Mouse (Mus musculus) kidney, embryonic 16.5 days (tissue): ENCODE results near the gene Gorab. TPM values are rescaled to one million over a fixed set of nuclear protein-coding genes. Genes with fewer than 3 reads are reported as not detected.
A peak's percentile ranks its signal among the peaks of the same experiment; 100 is the strongest.

ENCODE experiments used
- ATAC-seq: fragments of 200-750 bp; cut with Nextera tagmentation; 2 replicates; pipeline ENCODE4 v1.8.0; 2017; ENCODE audit warnings: moderate TSS enrichment; ENCODE audit not compliant: low FRiP score, low TSS enrichment
- H3K27ac ChIP-seq: fragments of 300-500 bp; sonication (generic); 2 replicates; pipeline ENCODE4 v1.5.1; 2014; ENCODE audit warnings: low read length
- H3K27me3 ChIP-seq: fragments of 300-500 bp; sonication (generic); 2 replicates; pipeline ENCODE4 v1.6.1; 2014; ENCODE audit warnings: low read length, control low read depth, mixed read lengths; ENCODE audit not compliant: insufficient read depth
- H3K36me3 ChIP-seq: fragments of 300-500 bp; sonication (generic); 2 replicates; pipeline ENCODE4 v1.6.1; 2014; ENCODE audit warnings: low read length, control low read depth, mixed read lengths; ENCODE audit not compliant: insufficient read depth
- H3K4me1 ChIP-seq: fragments of 300-500 bp; sonication (generic); 2 replicates; pipeline ENCODE4 v1.6.1; 2014; ENCODE audit warnings: low read length, control low read depth, mixed read lengths; ENCODE audit not compliant: insufficient read depth
- H3K4me2 ChIP-seq: fragments of 300-500 bp; sonication (generic); replicated peaks from 2 replicates; pipeline ENCODE4 v1.6.1; 2014; ENCODE audit warnings: low read depth, low read length
- H3K4me3 ChIP-seq: fragments of 300-500 bp; sonication (generic); 2 replicates; pipeline ENCODE4 v1.5.1; 2014; ENCODE audit warnings: mild to moderate bottlenecking, low read length
- H3K9ac ChIP-seq: fragments of 300-500 bp; sonication (generic); replicated peaks from 2 replicates; pipeline ENCODE4 v1.6.1; 2014; ENCODE audit warnings: low read length
- H3K9me3 ChIP-seq: fragments of 300-500 bp; sonication (generic); 2 replicates; pipeline ENCODE4 v1.6.1; 2016; ENCODE audit warnings: low read length, control low read depth
- WGBS: fragments of 180-500 bp; shearing (Covaris S2); extraction: QIAGEN DNeasy Blood & Tissue Kit; methylation state at CpG from one replicate; pipeline ENCODE4 v1.1.7; 2014; 5-methylcytosine and 5-hydroxymethylcytosine counted together
- polyA plus RNA-seq: library from polyadenylated mRNA; unstranded; fragments of >200 nt; fragmentation: Nextera tagmentation; extraction: Ambion mirVana; gene quantifications from 2 replicates; pipeline ENCODE4 v1.2.1, GENCODE M21; 2015

Gorab gene
- polyA plus RNA-seq, 1 experiment from 2014 or later: 21.9 TPM

DNA sequence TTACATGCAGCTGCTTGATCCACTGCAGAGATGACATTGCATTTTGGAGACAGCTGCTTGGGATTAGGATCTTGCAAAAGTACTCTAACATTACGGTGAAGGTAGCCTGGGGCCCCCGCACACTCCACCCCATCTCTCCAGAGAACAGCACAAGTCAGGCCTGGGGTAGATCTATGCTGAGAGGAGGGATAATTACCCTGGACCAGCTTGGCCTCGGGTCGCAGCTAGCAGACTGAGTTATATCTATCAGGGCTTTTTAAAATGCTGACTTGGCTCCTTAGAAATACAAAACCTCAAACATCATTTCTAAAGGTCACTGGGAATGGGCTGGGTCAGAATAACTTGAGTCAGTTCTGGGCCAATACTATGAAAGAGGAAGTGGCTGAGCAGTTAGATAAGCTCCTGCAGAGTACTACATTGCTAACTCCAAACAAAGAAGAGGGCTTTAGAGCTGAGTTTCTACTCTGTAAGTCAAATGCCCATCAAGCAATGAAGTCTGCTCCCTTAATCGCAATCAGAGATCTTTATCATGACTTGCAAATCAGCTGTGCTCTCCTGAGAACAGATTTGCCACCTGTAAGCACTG lies 19.9 kb downstream of the Gorab start:
- H3K4me3 ChIP-seq: no peak overlapping the region
- peaks cover 20% of the 10 kb centered on the region for H3K36me3 ChIP-seq
- no peak overlapping the region for H3K9ac ChIP-seq
- WGBS: 53% methylated on average over 5 of the region's 5 CpGs
- H3K27ac ChIP-seq: no peak overlapping the region
- no peak for ATAC-seq
- no peaks in the 10 kb centered on the region for H3K4me1 ChIP-seq
- no peaks in the 10 kb centered on the region for H3K9me3 ChIP-seq
- H3K27me3 ChIP-seq: no peaks in the 10 kb centered on the region
- no peak overlapping the region for H3K4me2 ChIP-seq

DNA sequence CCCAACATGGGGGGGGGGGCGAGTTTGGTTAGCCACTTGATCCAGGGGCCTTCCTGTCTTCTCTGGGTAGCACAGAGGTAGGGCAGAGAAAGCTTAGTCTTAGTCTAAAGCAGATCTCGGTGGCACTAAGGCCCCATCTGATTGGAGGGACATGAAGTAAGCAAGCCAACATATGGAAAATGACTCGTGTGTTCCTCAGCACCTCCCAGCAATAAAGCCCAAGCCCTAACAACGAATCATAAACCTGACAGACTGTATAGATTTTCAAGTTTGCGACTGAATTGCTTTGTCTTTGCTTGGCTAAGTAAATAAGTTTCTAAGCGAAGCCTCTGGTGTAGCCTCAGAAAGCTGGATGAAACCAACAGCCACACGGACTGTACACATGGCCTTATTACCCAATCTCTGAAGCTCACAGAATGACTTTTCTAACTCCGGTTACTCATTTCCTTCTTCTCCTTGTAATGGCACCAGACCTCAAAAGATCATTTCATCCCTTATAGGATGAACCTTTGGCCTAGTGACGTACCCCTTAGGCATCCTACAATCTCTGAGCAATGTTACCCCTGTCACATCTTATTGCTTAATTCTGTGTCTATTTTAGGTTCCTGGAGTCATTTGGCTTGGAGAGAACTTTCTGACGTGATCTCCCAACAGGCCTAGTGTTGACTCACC lies 21.3 kb downstream of the Gorab start:
- peaks cover 20% of the 10 kb centered on the region for H3K36me3 ChIP-seq
- no peaks in the 10 kb centered on the region for H3K4me1 ChIP-seq
- no peaks in the 10 kb centered on the region for H3K9me3 ChIP-seq
- no peak overlapping the region for H3K27ac ChIP-seq
- ATAC-seq: no peak
- no peak overlapping the region for H3K4me3 ChIP-seq
- no peak overlapping the region for H3K4me2 ChIP-seq
- H3K9ac ChIP-seq: no peak overlapping the region
- WGBS: 86% methylated on average over 10 of the region's 10 CpGs
- H3K27me3 ChIP-seq: no peaks in the 10 kb centered on the region

DNA sequence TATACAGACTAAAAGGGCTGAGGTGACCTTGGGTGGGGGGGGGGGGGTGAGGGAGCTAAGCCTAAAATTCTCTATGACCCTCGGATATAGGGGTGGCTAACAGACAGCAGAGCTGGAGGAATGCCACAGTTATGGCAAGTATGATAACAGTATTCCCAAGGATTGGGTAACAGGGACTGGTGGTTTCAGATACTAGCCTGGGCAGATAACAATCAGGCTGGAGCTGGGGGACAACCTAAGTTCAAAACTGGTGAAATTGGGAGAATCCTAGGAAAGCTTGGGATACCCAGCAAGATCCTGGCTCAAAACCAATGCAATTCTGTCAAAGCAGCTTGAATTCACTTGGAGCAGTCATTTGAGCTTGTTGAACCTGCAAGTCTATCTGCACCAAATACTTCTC lies 22.9 kb downstream of the Gorab start:
- no peaks in the 10 kb centered on the region for H3K4me1 ChIP-seq
- H3K9me3 ChIP-seq: no peaks in the 10 kb centered on the region
- no peaks in the 10 kb centered on the region for H3K27me3 ChIP-seq
- no peak overlapping the region for H3K4me2 ChIP-seq
- H3K36me3 ChIP-seq: peaks cover 7% of the 10 kb centered on the region
- ATAC-seq: no peak
- H3K4me3 ChIP-seq: no peak overlapping the region
- WGBS: 71% methylated on average over 1 of the region's 1 CpGs
- no peak overlapping the region for H3K9ac ChIP-seq
- no peak overlapping the region for H3K27ac ChIP-seq

DNA sequence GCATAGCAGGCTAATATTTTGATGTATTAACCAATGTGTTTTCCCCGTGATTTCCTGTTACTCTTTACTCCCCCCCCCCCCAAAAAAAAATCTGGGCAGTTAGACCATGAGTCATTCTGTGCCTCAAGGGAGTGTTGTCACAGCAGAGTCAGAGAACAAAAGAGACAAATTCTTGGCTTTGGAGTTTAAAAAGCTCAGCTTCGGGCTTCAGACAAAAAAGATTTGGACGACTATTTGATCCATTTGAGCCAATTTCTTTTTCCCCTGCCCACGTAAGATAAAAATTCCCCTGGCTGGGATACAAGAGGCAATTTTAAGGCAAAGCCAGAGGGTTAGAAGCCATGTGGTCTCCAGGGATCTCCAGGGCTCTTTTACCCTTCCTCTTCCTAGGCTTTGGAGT lies 23.4 kb downstream of the Gorab start:
- no peaks in the 10 kb centered on the region for H3K9me3 ChIP-seq
- H3K27ac ChIP-seq: no peak overlapping the region
- no peak overlapping the region for H3K9ac ChIP-seq
- no peak for ATAC-seq
- 48% methylated on average over 4 of the region's 4 CpGs for WGBS
- no peaks in the 10 kb centered on the region for H3K4me1 ChIP-seq
- H3K27me3 ChIP-seq: no peaks in the 10 kb centered on the region
- H3K4me2 ChIP-seq: no peak overlapping the region
- no peak overlapping the region for H3K4me3 ChIP-seq
- peaks cover 3% of the 10 kb centered on the region; the same call in 1 of the 2 replicates for H3K36me3 ChIP-seq

DNA sequence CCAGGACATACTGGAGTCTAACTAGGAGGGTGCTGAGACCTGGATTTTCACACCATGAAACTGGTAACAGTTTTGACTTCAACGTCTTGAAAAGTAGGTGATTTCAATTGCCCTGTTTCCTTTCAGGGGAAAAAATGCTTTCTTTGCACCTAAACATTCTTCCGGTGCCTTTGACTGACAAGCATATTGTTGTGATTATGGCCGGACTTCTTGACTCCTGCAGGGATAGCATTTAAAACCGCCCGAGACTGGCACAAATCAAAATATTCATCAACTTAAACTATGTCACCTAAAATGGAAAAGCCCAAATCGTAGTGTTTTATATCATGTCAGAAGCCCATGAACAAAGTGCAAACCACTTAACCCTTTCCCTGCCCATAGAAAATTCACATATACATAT lies 25.5 kb downstream of the Gorab start:
- H3K4me1 ChIP-seq: no peaks in the 10 kb centered on the region

DNA sequence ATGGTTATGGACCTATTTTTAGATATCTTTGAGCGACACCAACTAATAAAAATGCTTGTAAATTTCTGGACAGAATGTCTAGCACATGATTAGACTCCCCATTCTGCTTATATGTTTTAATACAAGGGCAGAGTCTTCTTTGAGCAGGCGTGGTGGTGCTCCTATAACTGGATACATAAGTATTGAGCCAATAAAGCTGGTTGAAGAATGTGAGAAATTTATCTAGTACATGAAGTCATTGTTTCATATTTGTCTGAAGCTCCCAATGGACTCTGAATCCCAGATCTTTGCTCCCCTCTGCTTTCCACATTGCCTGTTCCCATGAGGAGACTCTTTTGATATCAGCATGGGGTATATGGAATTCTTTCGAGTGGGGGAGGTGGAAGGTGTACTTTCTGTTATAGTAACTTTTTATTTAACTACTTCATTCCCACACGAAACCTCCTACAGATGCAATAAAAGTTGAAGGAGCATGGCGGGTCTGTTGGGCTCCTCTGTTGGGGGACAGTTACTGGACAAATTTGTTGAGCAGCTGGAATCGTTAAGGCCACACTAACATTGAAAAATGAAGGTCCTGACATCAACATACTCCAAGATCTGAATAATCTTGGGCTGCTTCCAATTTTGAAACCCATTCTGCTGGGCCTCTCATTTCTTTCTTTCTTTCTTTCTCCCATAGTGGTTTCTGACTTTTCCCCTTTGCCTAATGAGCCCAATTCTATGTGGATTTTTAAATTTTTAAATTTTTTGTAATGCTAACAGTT lies 26.5 kb downstream of the Gorab start:
- Histone ChIP-seq H3K9me3 (no peaks in the 10 kb centered on the region), H3K9ac (no peak overlapping the region), H3K27me3 (no peaks in the 10 kb centered on the region), H3K4me3 (no peak overlapping the region), H3K4me1 (no peaks in the 10 kb centered on the region), H3K4me2 (no peak overlapping the region), H3K27ac (no peak overlapping the region), H3K36me3 (no peaks in the 10 kb centered on the region)
- no peak for ATAC-seq
- WGBS: 59% methylated on average over 6 of the region's 6 CpGs

More for the DNA sequence above, 25.5 kb downstream of the Gorab start:
- 49% methylated on average over 6 of the region's 6 CpGs for WGBS
- H3K4me2 ChIP-seq: no peak overlapping the region
- no peak overlapping the region for H3K9ac ChIP-seq
- no peaks in the 10 kb centered on the region for H3K27me3 ChIP-seq
- no peaks in the 10 kb centered on the region for H3K9me3 ChIP-seq
- no peak overlapping the region for H3K27ac ChIP-seq
- ATAC-seq: no peak
- no peak overlapping the region for H3K4me3 ChIP-seq
- H3K36me3 ChIP-seq: no peaks in the 10 kb centered on the region

DNA sequence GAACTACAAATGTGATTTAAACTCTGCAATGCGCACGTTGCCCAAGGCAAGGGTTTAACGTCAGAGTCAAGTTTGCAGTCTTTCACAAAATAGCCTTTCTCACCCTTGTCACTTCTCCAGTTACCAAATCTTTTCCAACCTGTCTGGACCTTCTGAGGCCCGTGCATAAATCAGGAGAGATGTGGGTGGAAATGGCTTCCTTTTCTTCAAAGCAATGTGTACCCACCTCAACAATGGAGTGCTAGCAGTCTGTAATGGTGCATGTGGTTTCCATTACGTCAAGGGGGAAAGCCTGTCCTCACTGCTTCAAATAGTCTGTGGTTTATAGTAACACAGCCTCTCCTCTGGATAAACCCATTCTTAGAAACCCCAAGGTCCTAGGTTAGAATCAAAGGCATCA lies 29.0 kb downstream of the Gorab start:
- no peaks in the 10 kb centered on the region for H3K27me3 ChIP-seq
- ATAC-seq: no peak
- 13% methylated on average over 5 of the region's 5 CpGs for WGBS
- no peak overlapping the region for H3K4me3 ChIP-seq
- no peak overlapping the region for H3K27ac ChIP-seq
- H3K4me1 ChIP-seq: no peaks in the 10 kb centered on the region
- H3K36me3 ChIP-seq: no peaks in the 10 kb centered on the region
- no peaks in the 10 kb centered on the region for H3K9me3 ChIP-seq
- H3K4me2 ChIP-seq: no peak overlapping the region
- H3K9ac ChIP-seq: no peak overlapping the region

DNA sequence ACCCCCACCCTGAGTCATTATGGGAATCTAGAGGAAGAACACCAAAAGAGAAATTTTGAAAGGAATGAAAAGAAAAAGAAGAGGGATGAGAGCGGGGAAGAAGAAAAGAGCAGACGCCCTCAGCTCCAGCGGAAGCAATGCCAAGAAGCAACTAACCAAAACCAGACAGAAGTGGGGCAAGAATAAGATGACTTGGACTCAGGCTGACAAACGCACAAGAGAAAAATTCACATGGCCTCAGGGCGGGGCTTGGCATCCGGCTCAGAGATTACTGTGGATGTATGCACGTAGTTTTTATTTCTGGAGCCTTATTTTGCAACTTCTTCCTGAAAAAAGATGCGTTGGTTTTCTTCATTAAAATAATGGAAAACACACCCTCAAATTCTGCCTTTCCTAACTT lies 41.3 kb downstream of the Gorab start:
- H3K27me3 ChIP-seq: no peaks in the 10 kb centered on the region
- H3K27ac ChIP-seq: no peak overlapping the region
- no peaks in the 10 kb centered on the region for H3K4me1 ChIP-seq
- no peaks in the 10 kb centered on the region for H3K9me3 ChIP-seq
- H3K4me2 ChIP-seq: no peak overlapping the region
- H3K9ac ChIP-seq: no peak overlapping the region
- no peak for ATAC-seq
- no peak overlapping the region for H3K4me3 ChIP-seq
- H3K36me3 ChIP-seq: no peaks in the 10 kb centered on the region
- WGBS: 80% methylated on average over 8 of the region's 8 CpGs

DNA sequence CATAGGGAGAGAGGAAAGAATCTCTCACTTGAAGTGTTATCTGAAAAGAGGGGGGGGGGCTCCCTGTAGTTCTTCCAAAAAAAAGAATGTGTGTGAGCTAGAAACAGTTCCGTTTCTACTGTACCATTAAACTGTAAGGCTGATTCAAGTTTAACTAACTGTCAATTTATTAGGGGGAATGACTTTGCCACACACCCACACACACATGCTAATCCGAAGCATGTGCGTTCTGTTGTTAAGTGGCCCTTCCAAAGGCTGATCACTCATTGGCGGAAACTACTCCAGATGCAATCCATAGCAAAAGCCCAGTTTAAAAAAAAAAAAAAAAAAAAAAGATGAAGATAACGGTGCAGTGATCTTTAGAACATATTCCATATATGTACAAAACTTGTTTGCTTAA lies 42.1 kb downstream of the Gorab start:
- ATAC-seq: 0 out of 2 replicates have a peak, but pooled peaks have one; percentile 15
- Histone ChIP-seq H3K36me3 (no peaks in the 10 kb centered on the region), H3K27ac (no peak overlapping the region), H3K4me1 (no peaks in the 10 kb centered on the region), H3K9me3 (no peaks in the 10 kb centered on the region), H3K27me3 (no peaks in the 10 kb centered on the region), H3K4me3 (no peak overlapping the region), H3K9ac (no peak overlapping the region), H3K4me2 (no peak overlapping the region)
- WGBS: 52% methylated on average over 5 of the region's 5 CpGs

DNA sequence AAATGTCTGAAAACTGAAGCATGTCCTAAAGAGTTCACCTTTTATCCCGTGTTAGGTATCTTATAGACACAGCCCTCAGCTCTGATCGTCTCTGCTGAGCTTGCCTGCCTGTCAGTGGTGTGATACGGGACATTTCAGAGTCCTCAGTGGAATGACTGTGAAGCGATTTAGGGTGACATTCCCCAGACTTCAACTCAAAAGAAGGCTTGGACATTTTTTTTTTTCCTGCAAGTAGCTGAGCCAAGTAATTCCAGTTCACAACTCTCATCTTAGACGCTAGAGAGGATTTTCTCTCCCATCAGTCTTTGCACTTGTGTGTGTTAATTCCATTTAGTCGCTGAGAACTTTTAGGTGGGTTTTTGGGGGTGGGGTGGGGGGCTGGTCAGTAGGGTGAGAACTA lies 42.7 kb downstream of the Gorab start:
- no peak for ATAC-seq
- Histone ChIP-seq H3K27me3 (no peaks in the 10 kb centered on the region), H3K4me2 (no peak overlapping the region), H3K36me3 (no peaks in the 10 kb centered on the region), H3K27ac (no peak overlapping the region), H3K9me3 (no peaks in the 10 kb centered on the region), H3K4me3 (no peak overlapping the region), H3K4me1 (peaks cover under 1% of the 10 kb centered on the region; the same call in 1 of the 2 replicates), H3K9ac (no peak overlapping the region)
- 47% methylated on average over 6 of the region's 6 CpGs for WGBS
